Mouse (Mus musculus) c-Kit-negative CD71-positive TER-119-positive erythroid progenitor cells, embryonic 14.5 days (primary cell): ENCODE data around the gene Akr1c18.
"Not testable (repeated sequence)": the region's sequence is repeated elsewhere in the genome, so short reads cannot be mapped to it uniquely, and the experiment has no call there.

ENCODE experiments used
- DNase-seq: peaks from one replicate; pipeline ENCODE4 v3.0.0-alpha.2; 2013; ENCODE audit warnings: low read depth, low spot score

The Akr1c18 gene

DNA sequence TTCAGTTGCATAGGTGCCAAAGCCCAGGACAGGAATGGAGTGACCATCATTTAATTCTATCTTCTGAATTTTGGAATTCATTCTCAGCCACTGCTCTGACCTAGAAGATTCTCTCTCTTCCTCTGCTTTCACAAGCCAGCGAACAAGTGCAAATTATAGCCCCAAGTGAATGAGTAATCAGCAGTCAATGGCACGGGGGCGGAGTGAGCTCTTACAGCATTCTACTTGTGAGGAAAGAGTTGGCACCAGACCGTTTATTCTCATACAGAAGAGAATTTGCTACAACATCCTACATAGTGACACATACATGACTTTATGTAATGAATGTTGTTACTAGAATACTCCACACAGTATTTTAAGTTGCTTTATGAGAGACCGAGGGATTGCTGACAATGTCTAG lies at the start of gene Akr1c18:
Akr1c18 (minus strand) TSS at position 137 of the 400 bp plus-strand sequence.
- no peak for DNase-seq

DNA sequence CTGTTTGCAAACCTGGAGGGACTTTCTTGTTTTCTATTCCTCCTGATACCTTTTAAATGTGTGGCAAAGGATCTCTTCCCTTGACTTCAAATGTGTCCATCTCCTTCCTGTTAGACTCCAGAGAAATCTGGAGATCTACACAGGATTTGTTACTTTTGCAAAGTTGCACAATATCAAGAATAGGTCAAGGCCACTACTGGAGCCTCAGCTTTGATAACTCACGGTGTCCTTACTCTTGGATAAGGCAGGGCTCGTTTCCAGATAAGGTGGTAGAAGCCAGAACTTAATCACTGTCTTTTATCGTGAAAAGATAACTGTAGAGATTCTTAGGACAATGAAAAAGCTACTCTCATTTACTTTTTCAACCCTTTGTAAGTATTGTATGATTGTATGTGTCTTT lies 42.1 kb upstream of the Akr1c18 start:
- DNase-seq, result no peak

DNA sequence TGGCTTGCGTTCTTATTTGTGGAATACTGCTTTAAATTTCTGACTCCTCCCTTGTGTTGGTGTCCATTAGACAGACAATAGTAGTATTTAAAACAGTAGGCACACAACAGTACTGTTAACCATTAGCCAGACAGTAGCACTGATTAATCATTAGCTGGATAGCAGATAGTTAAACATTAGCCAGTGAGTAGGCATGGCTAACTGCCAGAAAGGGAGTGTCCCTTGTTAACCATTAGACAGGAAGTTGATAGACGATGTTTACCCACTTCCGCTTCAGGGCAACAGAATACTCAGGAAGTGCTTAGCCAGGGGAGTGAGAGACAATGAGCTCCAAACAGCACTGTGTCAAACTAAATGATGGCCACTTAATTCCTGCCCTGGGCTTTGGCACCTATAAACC lies 40.5 kb upstream of the Akr1c18 start, which contains the start of gene Akr1c13:
Akr1c13 (plus strand) TSS at position 247 of the 400 bp plus-strand sequence.
- DNase-seq, result no peak

DNA sequence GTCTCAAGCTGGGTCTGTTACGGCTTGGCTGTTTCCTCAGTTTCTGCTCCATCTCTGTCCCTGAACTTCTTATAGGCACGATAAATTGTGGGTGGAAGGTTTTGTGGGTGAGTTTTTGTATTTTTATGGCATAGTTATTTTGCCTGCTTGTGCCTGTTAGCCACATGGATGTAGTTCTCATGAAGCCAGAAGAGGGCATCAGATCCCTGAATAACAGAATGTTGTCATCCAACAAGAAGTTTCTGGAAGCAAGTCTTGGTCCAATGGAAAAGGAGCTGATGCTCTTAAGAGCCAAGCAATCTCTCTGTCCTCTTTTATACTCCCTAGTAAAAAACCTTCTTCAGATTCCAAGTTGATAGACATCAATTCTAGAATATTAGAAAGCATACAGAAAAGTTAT lies 37.7 kb upstream of the Akr1c18 start:
- DNase-seq, result no peak

DNA sequence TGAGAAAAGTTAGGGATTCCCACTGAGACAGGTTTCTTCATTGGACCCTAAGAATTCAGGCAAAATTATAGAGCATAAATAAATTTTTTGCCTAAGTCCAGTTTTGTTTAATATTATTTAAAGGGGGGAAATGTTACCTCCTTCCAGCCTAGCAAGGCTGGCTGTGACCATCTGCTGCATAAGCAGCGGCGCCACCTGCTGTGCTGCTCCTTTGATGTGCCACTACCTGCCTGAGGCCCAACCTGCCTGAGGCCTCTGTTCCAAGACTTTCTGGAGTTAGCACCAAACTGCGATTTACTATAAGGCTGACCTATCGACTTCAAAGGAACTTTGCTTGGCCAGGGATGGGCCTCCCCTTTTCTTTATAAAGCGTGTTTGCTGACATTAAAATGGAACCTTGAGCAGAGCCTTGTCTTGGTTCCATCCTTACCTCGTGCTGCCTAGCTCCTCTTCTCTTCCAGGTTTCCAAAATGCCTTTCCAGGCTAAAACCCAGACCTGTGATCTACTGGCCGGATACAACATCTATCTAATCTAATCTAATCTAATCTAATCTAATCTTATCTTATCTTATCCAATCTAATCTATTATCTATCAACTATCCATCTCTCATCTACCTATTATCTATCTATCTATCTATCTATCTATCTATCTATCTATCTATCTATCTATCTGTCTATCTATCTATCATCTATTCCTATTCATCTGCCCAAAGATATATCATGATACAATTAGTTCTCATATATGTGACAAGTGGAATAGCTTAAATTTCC lies 36.4 kb upstream of the Akr1c18 start:
- not testable (repeated sequence) for DNase-seq

DNA sequence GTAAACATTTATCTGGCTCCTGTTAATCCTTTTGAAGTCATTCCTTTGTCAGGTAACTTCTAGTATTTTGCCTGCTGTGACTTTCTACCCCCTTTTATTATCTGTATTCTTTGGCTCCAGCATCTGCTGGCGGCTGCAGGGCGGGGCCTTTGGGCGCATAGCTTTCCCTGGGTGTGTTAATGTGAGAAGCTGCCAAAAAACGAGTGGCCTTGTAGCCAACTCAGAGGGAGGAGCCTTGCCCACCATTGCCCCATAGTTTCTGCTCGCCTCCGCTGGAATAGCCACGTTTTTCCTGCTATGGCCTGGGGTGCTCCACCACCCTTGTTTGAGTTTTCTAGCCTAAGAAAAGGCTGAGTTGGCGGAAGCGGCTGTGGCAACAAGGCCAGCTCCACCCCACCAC lies 32.7 kb upstream of the Akr1c18 start:
- DNase-seq, result no peak

DNA sequence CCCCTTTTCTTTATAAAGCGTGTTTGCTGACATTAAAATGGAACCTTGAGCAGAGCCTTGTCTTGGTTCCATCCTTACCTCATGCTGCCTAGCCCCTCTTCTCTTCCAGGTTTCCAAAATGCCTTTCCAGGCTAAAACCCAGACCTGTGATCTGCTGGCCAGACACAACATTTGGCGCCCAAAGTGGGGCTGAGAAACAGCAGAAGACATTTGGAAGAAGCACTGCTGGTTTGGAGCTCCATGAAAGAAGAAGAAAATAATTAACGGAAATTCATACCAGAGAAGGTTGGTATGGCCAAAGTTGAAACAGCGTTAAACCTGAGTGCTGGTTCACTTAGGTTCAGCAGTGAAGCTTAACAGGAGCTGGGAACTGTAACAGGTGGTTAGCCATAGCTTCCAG lies 30.9 kb upstream of the Akr1c18 start:
- DNase-seq, result not testable (repeated sequence)

DNA sequence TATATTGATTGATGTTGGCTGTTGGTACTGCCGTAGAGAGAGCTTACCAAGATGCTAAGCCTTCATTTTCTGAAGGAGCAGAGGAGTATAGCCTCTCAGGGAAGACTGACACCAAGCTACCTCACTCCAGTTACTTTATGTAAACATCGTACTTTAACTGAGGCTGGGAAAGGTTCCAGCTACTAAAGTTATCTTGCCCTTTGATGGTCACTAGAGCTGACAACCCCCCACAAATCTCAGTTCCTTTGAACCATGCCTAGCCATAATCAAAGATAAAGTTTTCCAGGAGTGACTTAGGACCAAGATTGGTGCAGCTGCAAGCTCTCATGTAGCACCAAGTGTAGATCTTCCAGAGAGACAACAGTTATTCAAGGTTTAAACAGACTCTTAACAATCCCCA lies 22.5 kb upstream of the Akr1c18 start:
- no peak for DNase-seq

DNA sequence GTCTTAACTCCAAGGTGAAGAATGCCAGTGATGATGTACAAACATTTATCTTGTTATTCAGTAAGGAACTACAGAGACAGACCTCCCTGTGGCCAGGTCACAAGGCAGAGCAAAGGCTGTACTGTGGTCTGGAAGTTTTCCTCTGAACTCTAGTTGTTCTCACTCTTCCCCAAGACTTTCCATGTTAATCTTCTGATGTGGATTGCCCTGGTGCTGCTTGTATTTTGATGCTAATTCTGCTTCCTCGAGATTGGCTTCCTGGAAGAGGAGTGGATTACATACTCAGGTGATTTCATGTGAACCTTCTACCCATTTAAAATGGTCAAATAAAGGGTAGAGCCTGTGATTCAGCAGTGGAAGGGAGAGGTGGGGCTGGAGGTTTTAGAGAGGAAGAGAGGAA lies 17.6 kb upstream of the Akr1c18 start:
- no peak for DNase-seq

DNA sequence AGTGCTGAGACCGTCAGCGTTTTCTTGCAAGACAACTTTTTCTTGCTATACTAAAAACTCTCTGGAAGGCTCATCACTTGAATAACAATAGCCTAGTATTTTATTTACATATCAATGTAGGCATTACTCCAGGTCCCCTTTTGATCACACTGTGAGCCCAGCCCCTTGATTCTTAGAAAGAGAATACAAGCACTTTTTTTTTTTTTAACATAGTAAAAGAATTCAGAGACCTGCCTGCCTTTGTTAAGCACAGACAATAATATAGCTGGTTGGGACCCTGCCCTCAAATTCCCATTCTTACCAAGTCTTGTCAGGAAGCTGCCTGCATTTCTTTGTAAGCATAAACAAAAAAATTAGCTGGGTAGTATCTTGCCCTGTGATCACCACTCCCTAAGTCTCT lies 4.8 kb upstream of the Akr1c18 start:
- no peak for DNase-seq

DNA sequence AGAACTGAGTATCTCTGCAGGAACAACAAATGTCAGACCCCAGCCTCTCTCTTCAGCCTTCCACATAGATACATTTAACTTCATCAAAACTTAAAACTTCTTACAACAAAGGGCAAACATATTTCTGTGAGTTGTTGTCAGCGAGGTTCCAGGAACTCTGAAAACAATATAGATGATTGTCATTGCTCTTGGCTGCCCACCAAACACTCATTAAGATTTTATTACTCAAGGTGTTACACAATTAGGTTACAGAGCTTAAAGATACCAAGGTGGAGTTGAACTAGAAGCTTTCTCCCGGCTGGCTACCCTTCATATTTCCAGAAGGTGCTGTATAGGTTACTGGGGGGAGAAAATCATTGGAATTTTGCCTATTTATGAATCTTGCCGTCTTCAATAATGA lies 3.1 kb upstream of the Akr1c18 start:
- DNase-seq, result no peak

DNA sequence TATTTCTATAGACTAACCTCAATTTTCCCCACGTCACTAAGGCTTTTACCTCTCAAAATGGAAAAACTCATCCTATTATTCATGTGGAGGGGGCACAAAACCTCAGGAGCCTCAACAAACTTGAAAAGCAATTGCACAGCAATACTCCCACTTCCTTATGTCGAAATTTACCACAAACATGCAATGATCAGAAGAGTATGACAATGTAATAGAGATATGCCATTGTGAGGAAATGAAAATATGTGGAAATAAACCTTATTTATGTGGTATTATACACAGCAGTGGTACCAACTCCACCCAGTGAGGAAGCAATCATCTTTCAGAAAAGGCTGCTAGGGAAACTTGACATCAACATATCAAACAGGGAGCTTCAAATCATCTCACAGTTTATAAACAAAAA lies 2.5 kb upstream of the Akr1c18 start:
- no peak for DNase-seq

DNA sequence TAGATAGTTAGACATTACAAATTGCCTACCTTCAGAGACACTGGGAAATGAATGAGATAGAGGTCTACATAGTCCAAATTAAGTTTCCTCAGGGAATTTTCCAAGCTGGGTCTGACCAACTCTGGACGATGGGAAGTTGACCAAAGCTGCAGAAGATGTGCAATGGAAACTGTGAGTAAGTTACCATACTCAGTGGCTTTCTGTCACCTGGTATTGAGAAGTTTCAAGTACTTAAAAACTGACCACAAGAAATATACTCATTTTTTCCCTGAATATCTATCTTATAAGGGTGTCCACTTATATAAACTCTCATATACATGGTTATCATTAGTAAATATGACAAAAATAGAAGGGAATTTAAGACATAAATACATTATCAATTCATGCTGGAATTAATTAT lies 6.2 kb downstream of the Akr1c18 start:
- no peak for DNase-seq

DNA sequence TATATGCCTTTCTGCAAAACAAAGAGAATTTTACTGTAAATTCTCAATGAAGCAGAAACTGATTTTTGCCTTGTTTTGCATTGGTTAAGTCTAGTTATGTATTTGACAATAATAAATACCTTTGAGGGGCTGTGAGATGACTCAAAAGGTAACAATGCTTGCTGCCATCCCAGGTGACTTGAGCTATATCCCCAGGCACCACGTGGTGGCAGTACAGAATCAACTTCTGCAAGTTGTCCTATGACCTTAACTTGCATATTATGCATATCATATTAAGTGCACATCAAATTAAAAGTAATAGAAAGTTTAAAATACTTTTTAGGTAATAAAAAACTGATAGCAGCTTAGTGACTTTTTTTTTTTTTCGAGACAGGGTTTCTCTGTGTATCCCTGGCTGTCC lies 17.4 kb downstream of the Akr1c18 start:
- DNase-seq, result no peak

DNA sequence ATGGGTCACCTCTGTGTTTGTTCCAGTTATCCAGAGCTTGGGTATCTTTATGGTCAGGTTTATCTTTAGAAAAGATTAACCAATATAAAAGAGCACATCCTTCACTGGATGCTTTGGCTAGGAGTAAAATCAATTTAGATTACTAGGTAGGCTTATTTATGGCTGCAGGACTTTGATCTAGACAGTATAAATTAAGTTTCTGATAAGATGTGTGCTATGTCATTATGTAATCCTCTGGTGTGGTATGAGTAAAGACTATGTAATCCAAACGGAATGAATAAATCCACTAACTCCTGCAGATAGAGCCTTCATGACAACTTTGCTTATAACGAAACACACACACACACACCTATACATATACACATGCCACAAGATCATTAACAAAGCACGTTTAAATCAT lies 18.7 kb downstream of the Akr1c18 start:
- DNase-seq, result no peak

DNA sequence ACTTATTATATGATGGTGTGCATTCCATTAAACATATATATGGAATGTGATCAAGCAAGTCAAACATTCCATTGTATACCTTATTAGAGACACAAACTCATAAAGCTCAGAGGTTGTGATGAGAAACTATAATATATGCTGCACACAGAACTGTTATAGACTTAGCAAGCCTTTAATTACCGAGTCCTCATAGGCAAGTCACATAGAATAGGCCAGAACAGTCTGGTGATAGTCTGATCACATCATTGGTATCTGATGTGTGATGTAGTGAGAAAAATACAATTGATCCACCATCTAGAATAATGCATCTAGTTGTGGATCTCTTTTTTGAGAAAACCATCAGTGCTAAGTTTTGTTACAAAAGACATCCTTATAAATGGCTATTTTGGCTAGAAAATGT lies 19.1 kb downstream of the Akr1c18 start:
- DNase-seq, result no peak

DNA sequence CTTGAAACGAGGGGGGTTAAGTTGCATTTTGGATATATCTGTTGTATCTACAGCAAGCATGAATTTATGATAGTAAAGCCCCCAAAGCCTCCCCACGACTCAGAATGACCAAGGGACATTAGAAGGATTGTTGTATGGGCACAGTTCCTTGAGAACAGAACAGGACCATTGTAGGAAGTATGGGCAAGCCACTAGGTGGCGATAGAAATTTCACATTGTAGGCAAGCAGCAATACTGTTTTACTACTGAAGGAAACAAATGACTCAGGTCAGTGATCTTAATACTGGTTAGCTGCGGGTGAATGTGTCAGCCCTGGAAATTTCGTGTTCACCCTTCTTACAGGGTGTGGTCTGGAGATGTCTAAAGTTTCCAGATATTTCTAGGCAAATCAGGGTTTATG lies 21.4 kb downstream of the Akr1c18 start:
- no peak for DNase-seq

DNA sequence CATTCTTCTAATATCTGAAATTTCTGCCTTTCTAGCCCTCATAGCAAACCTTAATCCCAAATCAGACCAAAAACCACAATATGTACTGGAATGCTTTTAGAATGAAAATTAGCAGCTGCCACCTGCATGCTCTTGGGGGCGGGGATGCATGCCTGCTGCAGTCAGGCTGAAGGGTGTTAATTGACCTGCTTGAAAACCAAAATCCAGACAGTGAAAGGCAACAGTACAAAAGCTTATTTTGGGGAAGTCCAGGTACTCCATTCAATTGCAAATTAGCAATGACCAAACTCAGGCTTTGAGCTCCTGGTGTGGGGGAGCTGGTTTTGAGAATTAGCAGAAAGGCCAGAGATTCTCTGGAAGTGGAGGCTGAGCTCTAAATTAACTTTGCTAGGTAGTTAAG lies 24.6 kb downstream of the Akr1c18 start:
- not testable (repeated sequence) for DNase-seq

DNA sequence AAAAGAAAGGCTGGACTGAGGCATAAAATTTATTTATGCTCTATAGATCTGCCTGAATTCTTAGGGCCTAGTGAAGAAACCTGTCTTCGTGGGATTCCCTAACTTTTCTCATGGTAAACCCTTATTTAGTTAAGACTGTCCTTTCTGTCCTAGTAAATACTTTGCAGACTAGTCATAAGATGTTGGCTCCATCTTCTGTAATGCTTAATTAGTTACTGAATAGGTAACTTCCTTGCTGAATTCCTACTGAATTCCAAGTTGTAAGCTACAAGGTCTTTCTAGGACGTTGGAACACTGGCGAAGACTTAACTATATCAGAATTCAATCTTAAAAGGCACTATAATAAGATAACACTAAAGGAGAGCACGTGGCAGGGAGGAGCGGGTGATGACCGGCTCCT lies 26.0 kb downstream of the Akr1c18 start:
- DNase-seq, result not testable (repeated sequence)

DNA sequence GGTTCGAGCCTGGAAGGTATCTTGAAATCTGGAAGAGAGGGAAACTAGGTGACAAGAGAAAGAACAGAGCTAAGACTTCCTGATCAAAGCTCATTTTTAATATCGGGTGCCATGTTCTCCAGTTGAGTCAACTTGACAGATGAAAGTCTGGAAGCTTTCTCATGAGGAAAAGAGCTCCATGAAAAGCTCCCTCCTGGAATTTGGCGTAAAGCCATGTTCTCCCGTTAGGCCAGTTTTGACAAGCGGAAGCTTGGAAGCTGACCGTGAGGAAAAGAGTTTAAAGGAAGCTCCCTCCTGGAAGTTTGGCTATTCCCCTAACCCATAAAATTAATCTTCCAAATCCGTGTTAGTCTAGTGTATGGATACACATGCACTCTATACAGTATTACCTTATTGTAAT lies 27.3 kb downstream of the Akr1c18 start:
- DNase-seq, result no peak

DNA sequence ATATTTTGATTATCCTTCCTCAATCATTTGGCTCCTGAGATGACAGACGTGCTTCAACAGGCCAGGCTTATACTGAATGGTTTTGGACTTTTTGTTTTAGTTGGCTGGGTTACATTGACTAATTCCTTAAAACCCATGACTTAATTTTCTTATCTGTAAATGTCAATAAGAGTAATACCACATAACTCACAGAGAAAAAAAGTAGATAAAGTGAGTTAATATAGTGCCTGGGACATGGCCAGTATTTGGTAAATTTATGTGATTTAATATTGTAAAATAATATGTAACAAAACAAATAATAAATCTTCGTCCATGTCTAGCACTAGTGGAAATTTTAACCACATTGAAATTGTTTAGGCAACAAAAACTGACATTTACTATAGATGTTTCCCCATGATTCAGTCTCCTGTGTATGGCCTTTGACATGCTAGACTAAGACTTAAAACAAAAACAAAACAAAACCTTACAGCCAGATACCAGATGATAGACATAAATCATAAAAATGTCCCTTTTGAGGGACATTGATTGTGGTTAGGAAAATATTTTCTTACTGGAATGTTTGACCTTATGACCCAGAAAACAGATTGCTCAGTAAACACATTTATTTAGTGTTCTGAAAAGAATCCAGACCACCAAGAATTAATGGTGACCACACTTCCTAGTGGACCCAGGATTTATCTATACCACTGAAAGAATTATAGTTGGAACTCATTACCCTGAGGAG lies 31.1 kb downstream of the Akr1c18 start:
- DNase-seq, result no peak

DNA sequence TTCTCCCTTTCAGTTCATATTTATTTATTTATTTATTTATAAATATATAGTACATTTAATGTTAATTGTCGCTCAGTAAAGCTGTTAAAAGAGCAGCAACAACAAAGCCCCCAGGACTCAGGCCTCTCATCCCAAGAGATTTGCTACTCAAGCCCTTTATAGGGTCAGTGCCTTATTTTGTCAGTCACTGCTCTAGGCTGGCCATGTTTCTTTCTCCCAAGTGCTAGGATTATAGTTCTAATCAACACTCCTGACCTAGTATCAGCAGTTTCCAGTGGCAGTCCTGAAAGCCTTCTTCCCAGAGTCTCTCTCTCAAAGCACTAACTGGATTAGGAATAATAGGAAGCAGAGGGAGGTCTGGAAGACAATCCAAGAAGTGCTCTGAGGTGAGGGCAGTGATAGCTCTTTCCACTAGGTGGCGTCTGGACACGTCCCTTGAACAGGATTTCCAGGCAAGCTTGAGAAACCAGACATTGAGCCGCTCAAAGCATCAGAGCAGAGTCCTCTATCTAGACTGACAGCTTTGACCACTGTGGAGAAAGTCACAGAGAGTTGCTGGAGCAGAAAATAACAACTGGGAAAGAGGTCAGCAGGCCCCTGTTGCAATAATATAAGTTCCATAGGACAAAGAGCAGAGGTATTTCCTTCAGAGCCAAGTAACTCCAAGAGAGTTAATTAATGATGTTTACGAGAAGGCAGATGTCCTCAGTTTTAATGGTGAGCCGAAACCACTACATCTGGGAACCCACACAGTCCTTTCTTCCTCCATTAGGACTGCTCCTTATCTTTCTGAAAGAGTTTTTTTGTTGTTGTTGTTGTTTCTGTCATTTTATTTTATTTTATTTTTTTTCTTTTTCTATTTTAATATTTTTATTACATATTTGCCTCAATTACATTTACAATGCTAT lies 39.9 kb downstream of the Akr1c18 start:
- DNase-seq, result no peak
